Mouse (Mus musculus) C2C12 (cell line): ENCODE measurements around the gene Lmod3.

Experiments
- CTCF ChIP-seq: IDR thresholded peaks from one replicate; pipeline ENCODE4 v1.5.1; 2011; ENCODE audit not compliant: control insufficient read depth, insufficient read depth, insufficient read length
- FOSL1 ChIP-seq: IDR thresholded peaks from one replicate; pipeline ENCODE4 v1.8.0; 2011; ENCODE audit warnings: mild to moderate bottlenecking, low read length; ENCODE audit not compliant: poor library complexity, insufficient read depth, severe bottlenecking
- MAX ChIP-seq: IDR thresholded peaks from one replicate; pipeline ENCODE4 v1.6.1; 2011; ENCODE audit warnings: mild to moderate bottlenecking, control low read depth
- MYOD1 ChIP-seq: IDR thresholded peaks from one replicate; pipeline ENCODE4 v1.6.1; 2011; ENCODE audit warnings: low read depth; ENCODE audit not compliant: control insufficient read depth, insufficient read length
- MYOG ChIP-seq: IDR thresholded peaks from one replicate; pipeline ENCODE4 v1.6.1; 2011; ENCODE audit not compliant: control insufficient read depth, insufficient read length; ENCODE audit errors: extremely low read depth
- USF1 ChIP-seq: IDR thresholded peaks from one replicate; pipeline ENCODE4 v1.6.1; 2011; ENCODE audit warnings: low read depth, mild to moderate bottlenecking, control low read depth, moderate library complexity

GRCm38 (mm10) chr6:97204252-97204869 lies 48.2 kb downstream of the Lmod3 start:
- no peak for TF ChIP-seq CTCF
- no peak for TF ChIP-seq MAX
- no peak for TF ChIP-seq MYOG
- TF ChIP-seq FOSL1 = no peak
- no peak for TF ChIP-seq USF1
- TF ChIP-seq MYOD1 = no peak
